Mouse (Mus musculus) R1 (cell line): ENCODE results near the gene Lin7b.

Experiments used
- DNase-seq: peaks from one replicate; pipeline ENCODE4 v3.0.0-alpha.2; 2018; ENCODE audit warnings: low read depth, low spot score

Lin7b gene

GRCm38 (mm10) chr7:45353041-45353440 is 17.3 kb downstream of the Lin7b start:
- peak; percentile 91 for DNase-seq

GRCm38 (mm10) chr7:45346905-45347304 is 23.5 kb downstream of the Lin7b start:
- no peak for DNase-seq

GRCm38 (mm10) chr7:45343543-45343942 is 26.8 kb downstream of the Lin7b start:
- DNase-seq = peak; percentile 89

GRCm38 (mm10) chr7:45342081-45342480 is 28.3 kb downstream of the Lin7b start:
- DNase-seq = peak; percentile 91

GRCm38 (mm10) chr7:45341303-45341702 is 29.1 kb downstream of the Lin7b start:
- peak; percentile 96 for DNase-seq

GRCm38 (mm10) chr7:45340669-45341068 is 29.7 kb downstream of the Lin7b start:
- peak; percentile 94 for DNase-seq

- DNase-seq = no peak
Measured at GRCm38 (mm10) chr7:45340066-45340442, 30.3 kb downstream of the Lin7b start.

- DNase-seq = peak; percentile 84
Measured at GRCm38 (mm10) chr7:45339410-45340065, 30.8 kb downstream of the Lin7b start.

GRCm38 (mm10) chr7:45338161-45338911 is 32.0 kb downstream of the Lin7b start:
- DNase-seq = peak; percentile 95

GRCm38 (mm10) chr7:45337469-45337868 is 32.9 kb downstream of the Lin7b start:
- no peak for DNase-seq

GRCm38 (mm10) chr7:45336319-45336718 is 34.1 kb downstream of the Lin7b start:
- DNase-seq = no peak

GRCm38 (mm10) chr7:45335056-45335455 is 35.3 kb downstream of the Lin7b start, which contains the start of gene Hrc:
Gene Hrc (plus strand): TSS chr7:45335290.
- no peak for DNase-seq

GRCm38 (mm10) chr7:45334605-45335004 is 35.8 kb downstream of the Lin7b start:
- no peak for DNase-seq

- peak; percentile 85 for DNase-seq
Measured at GRCm38 (mm10) chr7:45333431-45333982, 36.9 kb downstream of the Lin7b start, which contains the start of gene Trpm4. Gene Trpm4 (minus strand): TSS chr7:45333780.

- peak; percentile 97 for DNase-seq
Measured at GRCm38 (mm10) chr7:45332685-45333425, 37.5 kb downstream of the Lin7b start.

- peak; percentile 69 for DNase-seq
Measured at GRCm38 (mm10) chr7:45331502-45331901, 38.9 kb downstream of the Lin7b start.

GRCm38 (mm10) chr7:45328841-45329475 is 41.4 kb downstream of the Lin7b start:
- DNase-seq = no peak

- DNase-seq = peak; percentile 71
Measured at GRCm38 (mm10) chr7:45325800-45326199, 44.6 kb downstream of the Lin7b start.

GRCm38 (mm10) chr7:45323069-45323468 is 47.3 kb downstream of the Lin7b start:
- no peak for DNase-seq

- DNase-seq = no peak
Measured at GRCm38 (mm10) chr7:45322245-45322644, 48.1 kb downstream of the Lin7b start.
